Mouse (Mus musculus) c-Kit-positive CD71-positive TER-119-positive erythroid progenitor cells, embryonic 14.5 days (primary cell): ENCODE results near the gene Lrrc3c.
A peak's percentile ranks its signal among the peaks of the same experiment; 100 is the strongest.

Experiments used
- DNase-seq: peaks from one replicate; pipeline ENCODE4 v3.0.0-alpha.2; 2013; ENCODE audit warnings: low spot score

Gene Lrrc3c

GRCm38 (mm10) chr11:98628706-98629105 lies 30.6 kb downstream of the Lrrc3c start:
- no peak for DNase-seq

GRCm38 (mm10) chr11:98630646-98631045 lies 32.6 kb downstream of the Lrrc3c start:
- DNase-seq, result no peak

DNA sequence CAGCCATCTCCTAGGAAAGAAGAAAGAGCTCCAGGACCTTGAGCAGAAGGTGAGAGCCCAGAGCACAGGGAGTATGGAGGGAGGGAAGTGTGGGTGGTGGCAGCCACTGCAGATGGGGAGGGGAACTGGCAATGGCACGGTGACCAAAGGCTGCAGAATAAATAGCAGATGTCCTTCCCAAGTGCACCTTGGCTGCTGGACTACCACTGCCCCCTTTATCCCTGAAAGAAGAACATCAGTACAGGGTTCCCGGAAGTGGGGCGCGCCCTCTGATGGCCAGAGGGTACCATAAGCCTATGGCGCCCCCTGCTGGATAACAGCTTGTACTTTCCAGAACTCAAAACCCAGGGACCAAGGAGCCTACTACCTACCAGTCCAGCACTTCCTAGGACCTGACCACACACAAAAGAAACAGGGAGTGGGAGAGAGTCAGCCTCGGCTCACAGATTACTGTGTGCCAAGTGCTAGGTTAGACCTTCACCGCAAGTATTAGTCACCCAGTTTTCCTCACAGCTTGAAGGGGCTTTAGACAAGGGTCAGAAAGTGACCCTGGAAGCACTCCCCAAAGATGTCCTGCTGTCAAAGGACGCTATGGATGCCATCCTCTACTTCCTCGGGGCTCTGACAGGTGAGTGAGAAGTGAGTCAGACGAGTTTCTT lies 37.4 kb downstream of the Lrrc3c start:
- peak; percentile 32 for DNase-seq

GRCm38 (mm10) chr11:98637501-98637900 lies 39.4 kb downstream of the Lrrc3c start:
- no peak for DNase-seq

GRCm38 (mm10) chr11:98640091-98640490 lies 42.0 kb downstream of the Lrrc3c start:
- DNase-seq, result no peak

DNA sequence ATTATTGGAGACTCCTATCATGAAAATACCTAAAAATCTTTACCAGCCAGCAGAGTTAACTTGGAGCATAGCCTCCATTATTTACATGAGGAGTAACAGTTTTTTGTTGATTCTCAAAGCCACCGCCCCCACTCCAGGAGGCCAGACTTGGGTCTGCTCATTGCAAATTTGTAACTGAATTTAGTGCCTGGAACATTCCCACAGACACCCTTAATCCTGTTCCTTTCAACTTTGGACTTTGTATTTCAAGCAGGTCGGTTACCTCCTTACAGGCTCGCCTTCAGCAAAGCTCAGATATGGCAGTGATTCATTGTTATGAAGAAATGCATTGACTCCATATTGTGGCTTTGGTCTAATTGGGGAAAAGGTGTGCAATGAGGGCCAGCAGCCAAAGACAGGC lies 46.7 kb downstream of the Lrrc3c start:
- no peak for DNase-seq

DNA sequence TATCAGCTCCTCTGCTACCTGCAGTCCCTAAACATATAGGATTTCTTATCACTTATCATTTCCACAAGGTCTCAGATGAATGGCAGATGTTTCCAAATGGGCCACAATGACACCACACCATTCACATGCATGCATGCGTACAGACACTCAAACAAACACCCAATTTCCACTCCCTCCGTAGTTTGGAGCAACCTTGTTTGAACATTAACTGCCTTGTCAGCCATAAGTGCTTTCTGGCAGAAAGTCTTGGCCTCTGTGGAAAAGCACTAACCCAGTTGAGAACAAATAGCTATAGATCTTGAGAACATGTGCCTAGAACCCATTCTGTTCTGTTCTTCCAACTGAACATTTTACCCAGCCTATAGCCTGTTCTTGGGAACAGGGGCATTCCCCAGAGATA lies 47.9 kb downstream of the Lrrc3c start:
- no peak for DNase-seq

GRCm38 (mm10) chr11:98646459-98646858 lies 48.4 kb downstream of the Lrrc3c start, which contains the start of gene Gsdma2:
Gene Gsdma2 (plus strand): TSS chr11:98646759.
- DNase-seq, result no peak
